Comparison of ENCODE assay signal across 19 mouse cellular contexts in the genomic region with DNA sequence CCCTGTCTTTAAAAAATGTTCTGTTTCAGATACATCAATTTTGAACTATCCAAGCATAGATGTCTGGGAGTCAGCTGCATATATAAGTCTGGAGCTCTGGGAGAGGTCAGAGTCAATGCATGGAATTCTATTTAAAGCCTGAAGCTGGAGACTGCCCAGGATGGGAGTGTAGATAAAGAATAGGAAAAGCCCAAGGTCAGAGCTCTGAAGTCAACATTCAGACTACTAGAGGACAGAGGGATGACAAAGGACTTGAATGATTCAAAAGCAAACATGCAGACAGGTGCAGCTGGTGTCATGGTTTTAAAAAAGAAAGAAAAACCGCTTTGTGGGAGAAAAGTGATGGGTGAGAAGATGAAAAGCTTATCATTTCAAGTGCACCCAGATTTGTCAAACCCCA.
"Had no signal": no experiment of that assay in that cellular context is flagged by ENCODE, and none has a peak within 500 bp of the region (broad histone marks: within the 10 kb centered on the region; RNA-seq: fewer than 3 reads in every experiment).

No protein-coding gene starts in this region.

- H3K27ac ChIP-seq: macrophage; midbrain, embryonic 13.5 days; neural tube, embryonic 13.5 days; neural tube, embryonic 15.5 days; stomach, postnatal 0 days had no signal

- H3K9me3 ChIP-seq: lung, embryonic 15.5 days; megakaryocyte, embryonic 14.5 days; midbrain, embryonic 13.5 days; neural tube, embryonic 13.5 days; neural tube, embryonic 15.5 days; stomach, embryonic 15.5 days had no signal

- H3K36me3 ChIP-seq: lung, embryonic 15.5 days; midbrain, embryonic 13.5 days; neural tube, embryonic 13.5 days; neural tube, embryonic 15.5 days; stomach, embryonic 15.5 days had no signal

- H3K9ac ChIP-seq: lung, embryonic 15.5 days; midbrain, embryonic 13.5 days; neural tube, embryonic 13.5 days; neural tube, embryonic 15.5 days; stomach, embryonic 15.5 days had no signal

- H3K4me2 ChIP-seq: lung, embryonic 15.5 days; midbrain, embryonic 11.5 days; midbrain, embryonic 13.5 days; neural tube, embryonic 13.5 days; neural tube, embryonic 15.5 days; stomach, embryonic 15.5 days had no signal

- H3K4me3 ChIP-seq: lung, embryonic 15.5 days; megakaryocyte, embryonic 14.5 days; midbrain, embryonic 13.5 days; myocyte; neural tube, embryonic 13.5 days; neural tube, embryonic 15.5 days; stomach, embryonic 15.5 days had no signal

- ATAC-seq: lung, postnatal 0 days; midbrain, embryonic 13.5 days; midbrain, embryonic 16.5 days had no signal

- DNase-seq: lung, adult 2 months; lung, postnatal 14 days; lung, postnatal 36 days; right cerebral cortex, postnatal 14 days; thymus, adult 2 months; thymus, postnatal 25 days; thymus, postnatal 4 days had no signal

- H3K27me3 ChIP-seq: lung, embryonic 15.5 days; midbrain, embryonic 13.5 days; neural tube, embryonic 13.5 days; neural tube, embryonic 15.5 days; stomach, embryonic 15.5 days had no signal
